Mouse (Mus musculus) liver, adult 2 months (tissue): ENCODE data around the gene Glis1. TPM values are rescaled to one million over a fixed set of nuclear protein-coding genes. Genes with fewer than 3 reads are reported as not detected.

Experiments
- DNase-seq: peaks from one replicate; pipeline ENCODE4 v3.0.0-alpha.2; 2011; ENCODE audit warnings: low read depth, low spot score; ENCODE audit errors: extremely low read depth
- H3K27ac ChIP-seq: fragments of 200-500 bp; replicated peaks from 2 replicates; pipeline ENCODE4 v1.5.1; 2012; ENCODE audit warnings: low read depth, mild to moderate bottlenecking, control low read depth, inconsistent platforms, low read length; ENCODE audit not compliant: insufficient read depth
- H3K27me3 ChIP-seq: fragments of 200-500 bp; 2 replicates; pipeline ENCODE4 v1.6.1; 2012; ENCODE audit warnings: mild to moderate bottlenecking, moderate library complexity, low read length, inconsistent platforms; ENCODE audit not compliant: control insufficient read depth, insufficient read depth
- H3K36me3 ChIP-seq: fragments of 200-500 bp; 2 replicates; pipeline ENCODE4 v1.6.1; 2012; ENCODE audit warnings: low read length, inconsistent platforms; ENCODE audit not compliant: control insufficient read depth, insufficient read depth
- H3K4me1 ChIP-seq: fragments of 200-500 bp; 2 replicates; pipeline ENCODE4 v1.6.1; 2011; ENCODE audit warnings: low read length; ENCODE audit not compliant: control insufficient read depth, insufficient read depth
- H3K4me3 ChIP-seq: fragments of 200-500 bp; 2 replicates; pipeline ENCODE4 v1.5.1; 2011; ENCODE audit warnings: low read depth, mild to moderate bottlenecking, control low read depth, low read length, moderate library complexity; ENCODE audit not compliant: insufficient read depth
- H3K79me2 ChIP-seq: fragments of 200-500 bp; 2 replicates; pipeline ENCODE4 v1.6.1; 2012; ENCODE audit warnings: inconsistent platforms, mild to moderate bottlenecking, low read length, moderate library complexity; ENCODE audit not compliant: control insufficient read depth, insufficient read depth
- H3K9ac ChIP-seq: fragments of 200-500 bp; 2 replicates; pipeline ENCODE4 v1.6.1; 2012; ENCODE audit warnings: low read depth, mild to moderate bottlenecking, control low read depth, inconsistent platforms, low read length
- CTCF ChIP-seq: fragments of 200-500 bp; IDR thresholded peaks from 2 replicates; pipeline ENCODE4 v1.5.1; 2011; ENCODE audit warnings: low read depth, low read length, control low read depth
- POLR2A ChIP-seq: fragments of 200-500 bp; IDR thresholded peaks from 2 replicates; pipeline ENCODE4 v1.6.1; 2011; ENCODE audit warnings: low read length, control low read depth; ENCODE audit not compliant: insufficient read depth; ENCODE audit errors: extremely low read depth
- WGBS: fragments of 180-500 bp; shearing (Covaris S2); methylation state at CpG from one replicate; pipeline ENCODE4 v1.1.7; 2018; 5-methylcytosine and 5-hydroxymethylcytosine counted together
- polyA plus RNA-seq: library from polyadenylated mRNA; depleted of rRNA; stranded (reverse); fragments of >200 nt; gene quantifications from 2 replicates; pipeline ENCODE4 v1.2.3, GENCODE M21; 2012
- total RNA-seq: library from RNA; depleted of rRNA; stranded (reverse); fragments of >200 nt; gene quantifications from 2 replicates; pipeline ENCODE4 v1.2.3, GENCODE M21; 2014

Gene Glis1
- total and polyA plus RNA-seq, 2 experiments: 0.10 TPM; not detected in 1

DNA sequence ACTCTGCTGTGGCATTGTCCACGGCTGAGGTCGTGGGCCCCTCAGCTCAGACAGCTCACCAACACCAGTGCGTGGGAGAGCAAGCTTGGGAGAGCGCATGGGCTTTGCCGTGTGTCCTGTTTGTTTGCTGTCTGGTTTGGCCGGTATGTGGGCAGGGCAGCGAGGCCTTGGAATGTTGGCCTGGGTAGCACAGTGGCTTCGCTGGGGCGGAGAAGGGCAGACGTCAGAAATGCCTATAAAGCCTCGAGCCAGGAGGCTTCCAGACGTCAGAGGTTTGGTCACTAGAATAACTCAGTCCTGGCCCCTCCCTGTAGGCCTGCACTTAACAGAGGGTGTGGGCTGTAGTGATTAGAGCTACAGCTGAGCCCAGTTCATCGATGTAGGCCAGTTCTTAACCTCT is 33.9 kb downstream of the Glis1 start:
- Histone ChIP-seq H3K79me2 (no peaks in the 10 kb centered on the region), H3K9ac (no peak overlapping the region), H3K27me3 (no peaks in the 10 kb centered on the region), H3K27ac (no peak overlapping the region), H3K4me3 (no peak overlapping the region), H3K36me3 (no peaks in the 10 kb centered on the region), H3K4me1 (no peaks in the 10 kb centered on the region)
- WGBS: 22% methylated on average over 13 of the region's 13 CpGs
- DNase-seq: no peak
- TF ChIP-seq CTCF (no peak), POLR2A (no peak)

DNA sequence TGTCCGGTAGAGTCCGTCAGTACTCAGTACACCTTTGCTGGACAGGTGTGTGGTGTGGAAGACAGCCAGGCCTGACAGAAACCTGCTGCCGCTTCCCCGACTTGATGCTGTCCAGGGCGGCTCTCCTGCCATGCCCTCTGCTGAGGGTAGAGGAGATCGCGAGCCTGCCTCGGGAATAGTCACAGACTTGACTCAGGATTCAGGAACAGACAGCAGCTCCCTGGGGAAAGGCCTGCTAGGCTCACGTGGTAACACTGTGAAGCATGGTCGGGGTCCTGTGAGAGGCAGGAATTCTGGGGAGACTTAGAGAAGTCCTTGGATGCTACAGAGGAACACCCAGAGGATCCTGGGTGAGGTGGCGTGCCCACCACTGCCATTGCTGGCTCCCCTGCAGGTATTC is 34.4 kb downstream of the Glis1 start:
- Histone ChIP-seq H3K79me2 (no peaks in the 10 kb centered on the region), H3K4me1 (no peaks in the 10 kb centered on the region), H3K4me3 (no peak overlapping the region), H3K27me3 (no peaks in the 10 kb centered on the region), H3K36me3 (no peaks in the 10 kb centered on the region), H3K9ac (no peak overlapping the region), H3K27ac (no peak overlapping the region)
- no peak for TF ChIP-seq POLR2A
- TF ChIP-seq CTCF: no peak
- WGBS: 81% methylated on average over 11 of the region's 11 CpGs
- no peak for DNase-seq

DNA sequence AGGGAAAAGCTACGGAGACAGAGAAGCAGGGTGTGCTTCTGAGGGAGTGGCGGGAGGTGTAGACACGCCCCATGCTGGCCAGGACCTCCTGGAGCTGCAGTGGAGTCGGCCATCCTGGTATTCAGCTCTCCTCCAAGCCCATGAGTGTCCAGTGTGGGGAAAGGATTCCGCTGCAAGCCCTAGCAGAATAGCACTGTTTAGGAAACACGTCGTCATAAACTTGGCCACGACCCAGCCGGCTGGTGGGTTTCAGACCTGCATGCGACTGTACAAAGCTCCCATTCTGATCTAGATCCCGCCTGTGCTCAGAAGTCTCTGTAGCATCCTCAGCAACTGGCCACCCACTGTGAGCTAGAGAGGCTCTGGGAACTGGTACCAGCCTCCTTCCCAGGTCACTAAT is 41.9 kb downstream of the Glis1 start:
- Histone ChIP-seq H3K36me3 (no peaks in the 10 kb centered on the region), H3K27ac (no peak overlapping the region), H3K9ac (no peak overlapping the region), H3K4me1 (no peaks in the 10 kb centered on the region), H3K79me2 (no peaks in the 10 kb centered on the region), H3K27me3 (no peaks in the 10 kb centered on the region), H3K4me3 (no peak overlapping the region)
- no peak for DNase-seq
- WGBS: 59% methylated on average over 11 of the region's 11 CpGs
- TF ChIP-seq CTCF: no peak
- TF ChIP-seq POLR2A: no peak

DNA sequence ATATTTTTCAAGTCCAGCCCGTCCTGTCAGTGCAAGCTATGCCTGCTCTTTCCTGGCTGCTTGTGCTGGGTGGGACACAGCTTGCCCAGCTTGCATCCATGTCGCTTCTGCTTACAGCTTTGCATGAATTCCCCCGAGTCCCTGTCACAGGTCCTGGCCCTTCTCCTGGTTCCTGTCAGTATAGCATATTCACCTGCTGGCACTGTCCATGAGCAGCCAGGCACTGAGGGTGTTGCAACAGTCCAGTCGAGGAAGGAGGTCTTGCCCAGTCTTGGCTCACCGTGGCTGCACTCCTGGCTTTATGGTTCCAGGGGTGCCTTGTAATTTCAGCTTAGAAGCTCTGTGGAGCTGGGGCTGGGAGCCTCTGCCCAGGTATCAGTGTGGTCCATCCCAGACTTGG is 44.6 kb downstream of the Glis1 start:
- WGBS: 69% methylated on average over 5 of the region's 5 CpGs
- Histone ChIP-seq H3K27ac (no peak overlapping the region), H3K27me3 (no peaks in the 10 kb centered on the region; the same call in 1 of the 2 replicates), H3K79me2 (no peaks in the 10 kb centered on the region), H3K9ac (no peak overlapping the region), H3K4me3 (no peak overlapping the region), H3K4me1 (no peaks in the 10 kb centered on the region), H3K36me3 (no peaks in the 10 kb centered on the region)
- TF ChIP-seq CTCF (no peak), POLR2A (no peak)
- no peak for DNase-seq

DNA sequence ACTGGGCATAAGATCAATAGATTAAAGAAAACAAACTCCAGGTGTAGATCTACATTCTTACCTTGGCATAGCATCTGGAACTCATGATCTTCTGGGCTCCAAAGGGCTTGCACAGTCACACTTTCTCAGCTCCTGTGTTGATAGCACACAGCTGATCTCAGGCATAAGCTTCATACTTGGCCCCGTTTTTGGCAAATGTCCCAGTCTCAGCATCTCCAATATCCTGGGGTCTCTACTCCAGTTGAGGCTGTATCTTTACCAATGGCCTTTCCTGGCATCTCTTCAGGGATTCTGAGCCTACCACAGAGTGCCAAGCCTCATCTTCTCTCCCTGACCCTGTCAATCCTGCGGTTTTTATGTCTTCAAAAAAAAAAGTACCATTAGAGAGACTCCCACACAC is 48.1 kb downstream of the Glis1 start:
- TF ChIP-seq POLR2A: no peak
- TF ChIP-seq CTCF: no peak
- H3K27ac ChIP-seq: no peak overlapping the region
- no peaks in the 10 kb centered on the region for H3K4me1 ChIP-seq
- H3K79me2 ChIP-seq: no peaks in the 10 kb centered on the region
- H3K9ac ChIP-seq: no peak overlapping the region
- no peak overlapping the region for H3K4me3 ChIP-seq
- no peak for DNase-seq
- H3K36me3 ChIP-seq: no peaks in the 10 kb centered on the region
- no peaks in the 10 kb centered on the region; the same call in 1 of the 2 replicates for H3K27me3 ChIP-seq
- 80% methylated on average over 2 of the region's 2 CpGs for WGBS

DNA sequence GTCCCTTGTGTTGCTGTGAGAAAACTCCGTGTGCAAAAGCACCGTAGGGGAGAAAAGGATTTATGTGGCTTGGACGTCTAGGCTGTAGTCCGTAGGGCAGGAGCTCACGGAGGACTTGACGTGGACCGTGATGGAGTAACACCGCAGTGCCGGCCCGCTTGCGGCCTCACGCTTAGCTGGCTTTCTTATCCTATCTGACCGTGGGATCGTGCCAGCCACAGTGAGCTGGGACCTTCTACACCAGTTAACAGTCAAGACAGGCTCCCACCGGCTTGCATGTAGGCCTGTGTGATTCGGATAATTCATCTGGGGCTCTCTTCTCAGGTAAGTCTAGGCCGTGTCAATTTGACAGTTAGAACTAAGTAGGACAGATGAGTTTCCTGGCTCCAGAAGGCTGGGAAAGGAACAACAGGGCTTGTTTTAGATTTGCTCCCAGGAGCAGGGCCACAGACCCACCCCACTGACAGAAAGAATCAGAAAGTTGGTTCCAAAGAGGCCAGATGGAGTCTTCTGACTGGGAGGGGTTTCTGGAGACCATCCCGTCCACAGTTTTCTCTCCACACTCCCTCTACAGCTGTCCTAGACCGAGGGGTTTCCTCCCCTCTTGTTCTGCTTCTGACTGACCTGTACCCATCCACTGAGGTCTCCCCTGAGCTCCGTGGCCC is 49.3 kb downstream of the Glis1 start:
- no peaks in the 10 kb centered on the region for H3K79me2 ChIP-seq
- no peak overlapping the region for H3K9ac ChIP-seq
- no peaks in the 10 kb centered on the region for H3K4me1 ChIP-seq
- H3K27ac ChIP-seq: no peak overlapping the region
- H3K4me3 ChIP-seq: no peak overlapping the region
- H3K27me3 ChIP-seq: no peaks in the 10 kb centered on the region; the same call in 1 of the 2 replicates
- no peaks in the 10 kb centered on the region for H3K36me3 ChIP-seq
- no peak for DNase-seq
- 90% methylated on average over 20 of the region's 20 CpGs for WGBS
- no peak for TF ChIP-seq CTCF
- TF ChIP-seq POLR2A: no peak
